ENCODE assay signal across 25 mouse cellular contexts in genomic region chr7:101295438-101295837, GRCm38 (mm10). TPM values are rescaled to one million over a fixed set of nuclear protein-coding genes. Genes with fewer than 3 reads are reported as not detected.
A peak's percentile ranks its signal among the peaks of the same experiment; 100 is the strongest.
DNase-seq lines count a peak whose midpoint lies in the region; ATAC-seq and TF ChIP-seq lines count a peak whose summit lies in the region.
"Had no signal": no experiment of that assay in that cellular context is flagged by ENCODE, and none has a peak within 500 bp of the region (broad histone marks: within the 10 kb centered on the region; RNA-seq: fewer than 3 reads in every experiment).

No protein-coding gene starts in this region.

- no peak for ATAC-seq in neural tube, embryonic 15.5 days (ENCODE audit: low FRiP score)
- ATAC-seq in midbrain, postnatal 0 days (ENCODE audit: low FRiP score), result no peak
- ATAC-seq: CD4-positive, CD25-positive, alpha-beta regulatory T cell, adult 4 months; forebrain, embryonic 14.5 days; forebrain, embryonic 16.5 days had no signal

- 0 out of 2 replicates have a peak, but pooled peaks cover 2% of the 10 kb centered on the region for H3K36me3 ChIP-seq in neural tube, embryonic 15.5 days
- 0 out of 2 replicates have a peak, but pooled peaks cover 2% of the 10 kb centered on the region for H3K36me3 ChIP-seq in ES-E14 (ENCODE audit: control insufficient read depth, insufficient read depth, low read length, poor library complexity, severe bottlenecking)
- peaks cover 8% of the 10 kb centered on the region for H3K36me3 ChIP-seq in midbrain, postnatal 0 days (ENCODE audit: insufficient read depth, low read length)
- H3K36me3 ChIP-seq: forebrain, embryonic 12.5 days had no signal

- no peak overlapping the region for H3K4me3 ChIP-seq in neural tube, embryonic 15.5 days (replicated peaks)
- H3K4me3 ChIP-seq in ES-E14 (ENCODE audit: insufficient read depth in 1 of 2, low read depth in 1 of 2, low read length in 2 of 2, poor library complexity in 1 of 2, severe bottlenecking in 1 of 2), result no peak overlapping the region
- no peak overlapping the region for H3K4me3 ChIP-seq in midbrain, postnatal 0 days (ENCODE audit: low read depth, low read length)
- H3K4me3 ChIP-seq: embryonic facial prominence, embryonic 15.5 days; erythroblast, embryonic 14.5 days; forebrain, embryonic 12.5 days had no signal

- DNase-seq in cerebellum, adult 9-10 months, result peak; percentile 39
- DNase-seq in cerebellum, postnatal 10 days, result no peak
- DNase-seq in neural tube, embryonic 10.5 days (ENCODE audit: extremely low spot score, low spot score), result no peak
- peak; percentile 40 for DNase-seq in ES-E14 (ENCODE audit: low read depth, low spot score)
- peak; percentile 83 for DNase-seq in ZHBTc4 (ENCODE audit: low read depth, low spot score)
- DNase-seq in urinary bladder, postnatal 14 days (ENCODE audit: low spot score), result no peak
- no peak for DNase-seq in midbrain, postnatal 0 days (ENCODE audit: low spot score)
- DNase-seq: adrenal gland, adult 2 months; adrenal gland, postnatal 10 days; adrenal gland, postnatal 25 days; B cell, adult 2 months; cerebellum, adult 2 months; cerebellum, postnatal 14 days; cerebellum, postnatal 36 days; embryo, embryonic 11 days had no signal

- H3K9me3 ChIP-seq in neural tube, embryonic 15.5 days (replicated peaks), result no peaks in the 10 kb centered on the region
- H3K9me3 ChIP-seq in ES-E14 (ENCODE audit: control insufficient read depth, insufficient read depth, low read depth, low read length), result no peaks in the 10 kb centered on the region
- H3K9me3 ChIP-seq in midbrain, postnatal 0 days (ENCODE audit: low read length), result no peaks in the 10 kb centered on the region
- H3K9me3 ChIP-seq: embryonic facial prominence, embryonic 13.5 days; embryonic facial prominence, embryonic 15.5 days; forebrain, embryonic 10.5 days; forebrain, embryonic 12.5 days had no signal

- peaks cover 17% of the 10 kb centered on the region for H3K27me3 ChIP-seq in neural tube, embryonic 15.5 days (replicated peaks)
- peaks cover 3% of the 10 kb centered on the region; the same call in 1 of the 2 replicates for H3K27me3 ChIP-seq in midbrain, postnatal 0 days (ENCODE audit: insufficient read depth, low read length)
- H3K27me3 ChIP-seq: CH12.LX had no signal

- no peak for TF ChIP-seq CTCF in midbrain, postnatal 0 days (IDR thresholded peaks at IDR 0.05)

- H3K27ac ChIP-seq in neural tube, embryonic 15.5 days (replicated peaks), result no peak overlapping the region
- no peak overlapping the region for H3K27ac ChIP-seq in ES-E14 (ENCODE audit: insufficient read depth, low read depth, low read length, poor library complexity, severe bottlenecking)
- no peak overlapping the region for H3K27ac ChIP-seq in midbrain, postnatal 0 days (ENCODE audit: low read depth, low read length)
- H3K27ac ChIP-seq: embryonic facial prominence, embryonic 13.5 days; embryonic facial prominence, embryonic 15.5 days; forebrain, embryonic 10.5 days; forebrain, embryonic 12.5 days had no signal

- no peak overlapping the region for H3K9ac ChIP-seq in neural tube, embryonic 15.5 days (replicated peaks)
- no peak overlapping the region for H3K9ac ChIP-seq in ES-E14 (ENCODE audit: insufficient read depth, low read depth, low read length, poor library complexity, severe bottlenecking)
- no peak overlapping the region for H3K9ac ChIP-seq in midbrain, postnatal 0 days (replicated peaks; ENCODE audit: low read length, poor library complexity, severe bottlenecking)
- H3K9ac ChIP-seq: forebrain, embryonic 12.5 days had no signal

- H3K4me1 ChIP-seq in neural tube, embryonic 15.5 days, result peaks cover 22% of the 10 kb centered on the region
- H3K4me1 ChIP-seq in ES-E14 (ENCODE audit: control insufficient read depth in 2 of 2, insufficient read depth in 2 of 2, low read length in 2 of 2, poor library complexity in 1 of 2), result peaks cover 0 to 4% of the 10 kb centered on the region in 2 experiments; a peak in 1 of 4 replicates
- H3K4me1 ChIP-seq in midbrain, postnatal 0 days (ENCODE audit: insufficient read depth, low read length), result peaks cover 5% of the 10 kb centered on the region; the same call in 1 of the 2 replicates

- H3K4me2 ChIP-seq in neural tube, embryonic 15.5 days, result 0 out of 2 replicates have a peak overlapping the region, but pooled peaks have one; percentile 82
- no peak overlapping the region for H3K4me2 ChIP-seq in midbrain, postnatal 0 days (ENCODE audit: low read depth, low read length, poor library complexity, severe bottlenecking)
- H3K4me2 ChIP-seq: embryonic facial prominence, embryonic 15.5 days had no signal

- in situ Hi-C loops in ES-E14 (cut with MboI; ENCODE audit: low sequenced_read_pairs in 2 of 2, unreplicated experiment in 2 of 2), result loop anchor here in 1 of 2 experiments (25.0 kb wide), 1 partner anchor 233 kb away; no protein-coding TSS in a partner anchor

- WGBS in neural tube, embryonic 15.5 days, result 47% methylated on average over 1 of the region's 1 CpGs
- 33% methylated on average over 1 of the region's 1 CpGs for WGBS in midbrain, postnatal 0 days

TF ChIP-seq in ES-E14, 5 proteins besides CTCF, POLR2A, EP300 and RAD21:
- no peak for TF ChIP-seq ZNF384 (IDR thresholded peaks at IDR 0.05; ENCODE audit: low read depth, low read length)
- TF ChIP-seq MAFK (IDR thresholded peaks at IDR 0.05; ENCODE audit: insufficient read depth, low read depth, low read length), result no peak
- no peak for TF ChIP-seq HCFC1 (IDR thresholded peaks at IDR 0.05; ENCODE audit: borderline replicate concordance, insufficient read depth, low read length)
- no peak for TF ChIP-seq ZC3H11A (IDR thresholded peaks at IDR 0.05; ENCODE audit: borderline replicate concordance, low read depth, low read length)
- TF ChIP-seq CHD2 (IDR thresholded peaks at IDR 0.05; ENCODE audit: low read depth, low read length), result no peak

RNA-seq across cellular contexts. Expression of gene Atg16l2, which starts 6.6 kb away (rescaled TPM):
- 28.3 and 33.1 TPM in 2 replicates for polyA plus RNA-seq in neural tube, embryonic 15.5 days (2015; fragmentation: Nextera tagmentation; extraction: Ambion mirVana)
- 24.2 and 37.7 TPM in 2 replicates for total RNA-seq in ES-E14 (2012; rRNA removed)
- total RNA-seq in midbrain, postnatal 0 days (2014; rRNA removed), result 17.0 and 31.5 TPM in 2 replicates
- 22.4 and 22.6 TPM in 2 replicates for polyA plus RNA-seq in midbrain, postnatal 0 days (2015; fragmentation: Nextera tagmentation; extraction: Ambion mirVana)

RNA-seq across cellular contexts. Expression of gene Stard10, which starts 21.4 kb away (rescaled TPM):
- polyA plus RNA-seq in neural tube, embryonic 15.5 days (2015; fragmentation: Nextera tagmentation; extraction: Ambion mirVana), result 12.8 and 25.3 TPM in 2 replicates
- 15.2 and 15.4 TPM in 2 replicates for total RNA-seq in ES-E14 (2012; rRNA removed)
- total RNA-seq in midbrain, postnatal 0 days (2014; rRNA removed), result 21.5 and 47.7 TPM in 2 replicates
- polyA plus RNA-seq in midbrain, postnatal 0 days (2015; fragmentation: Nextera tagmentation; extraction: Ambion mirVana), result 11.0 and 12.1 TPM in 2 replicates

RNA-seq across cellular contexts. Expression of gene Arap1, which starts 52.4 kb away (rescaled TPM):
- 9.7 and 19.9 TPM in 2 replicates for polyA plus RNA-seq in neural tube, embryonic 15.5 days (2015; fragmentation: Nextera tagmentation; extraction: Ambion mirVana)
- 32.1 and 32.2 TPM in 2 replicates for total RNA-seq in ES-E14 (2012; rRNA removed)
- 12.3 and 30.0 TPM in 2 replicates for total RNA-seq in midbrain, postnatal 0 days (2014; rRNA removed)
- polyA plus RNA-seq in midbrain, postnatal 0 days (2015; fragmentation: Nextera tagmentation; extraction: Ambion mirVana), result 6.9 and 8.9 TPM in 2 replicates

Comparison
In these comparisons a context has a peak if more than half of its experiments do, and no peak if none do; other contexts are left out.
1. DNase-seq: peak in cerebellum, adult 9-10 months (single experiment), ES-E14 (single experiment) and ZHBTc4 (single experiment); none in cerebellum, postnatal 10 days (0 of 2), neural tube, embryonic 10.5 days (single experiment), urinary bladder, postnatal 14 days (single experiment) and midbrain, postnatal 0 days (single experiment).